Mouse (Mus musculus) heart, postnatal 0 days (tissue): ENCODE measurements around the gene Ppp2r5e. TPM values are rescaled to one million over a fixed set of nuclear protein-coding genes. Genes with fewer than 3 reads are reported as not detected.

ENCODE experiments used
- ATAC-seq: fragments of 200-750 bp; cut with Nextera tagmentation; 2 replicates; pipeline ENCODE4 v1.8.0; 2017; ENCODE audit warnings: low read depth, moderate number of reproducible peaks, moderate library complexity; ENCODE audit not compliant: insufficient read depth
- DNase-seq: peaks from one replicate; pipeline ENCODE4 v3.0.0-alpha.2; 2016; ENCODE audit warnings: low spot score
- H3K27ac ChIP-seq: fragments of 300-500 bp; sonication (generic); 2 replicates; pipeline ENCODE4 v1.5.1; 2014; ENCODE audit warnings: low read depth, mild to moderate bottlenecking
- H3K27me3 ChIP-seq: fragments of 300-500 bp; sonication (generic); 2 replicates; pipeline ENCODE4 v1.6.1; 2014; ENCODE audit warnings: low read length, mixed read lengths; ENCODE audit not compliant: control insufficient read depth, insufficient read depth
- H3K36me3 ChIP-seq: fragments of 300-500 bp; sonication (generic); replicated peaks from 2 replicates; pipeline ENCODE4 v1.6.1; 2014; ENCODE audit warnings: low read length, mixed read lengths; ENCODE audit not compliant: control insufficient read depth, insufficient read depth
- H3K4me1 ChIP-seq: fragments of 300-500 bp; sonication (generic); 2 replicates; pipeline ENCODE4 v1.6.1; 2014; ENCODE audit warnings: antibody characterized with exemption; ENCODE audit not compliant: control insufficient read depth, insufficient read depth
- H3K4me2 ChIP-seq: fragments of 300-500 bp; sonication (generic); 2 replicates; pipeline ENCODE4 v1.6.1; 2014; ENCODE audit warnings: low read depth, mild to moderate bottlenecking, low read length, moderate library complexity
- H3K4me3 ChIP-seq: fragments of 300-500 bp; sonication (generic); 2 replicates; pipeline ENCODE4 v1.5.1; 2014; ENCODE audit warnings: low read depth, low read length
- H3K9ac ChIP-seq: fragments of 300-500 bp; sonication (generic); replicated peaks from 2 replicates; pipeline ENCODE4 v1.6.1; 2014; ENCODE audit warnings: low read depth, low read length, mixed read lengths
- H3K9me3 ChIP-seq: fragments of 300-500 bp; sonication (generic); replicated peaks from 2 replicates; pipeline ENCODE4 v1.6.1; 2016; ENCODE audit warnings: low read length; ENCODE audit not compliant: control insufficient read depth
- CTCF ChIP-seq: IDR thresholded peaks from 2 replicates; pipeline ENCODE4 v1.5.1; 2016; ENCODE audit warnings: antibody characterized with exemption, control low read depth, low read depth
- EP300 ChIP-seq: IDR thresholded peaks from 2 replicates; pipeline ENCODE4 v1.6.1; 2016; ENCODE audit warnings: antibody characterized with exemption, low read depth
- WGBS: fragments of 180-500 bp; shearing (Covaris S2); extraction: QIAGEN DNeasy Blood & Tissue Kit; methylation state at CpG from one replicate; pipeline ENCODE4 v1.1.7; 2014; 5-methylcytosine and 5-hydroxymethylcytosine counted together
- polyA plus RNA-seq: library from polyadenylated mRNA; unstranded; fragments of >200 nt; fragmentation: Nextera tagmentation; extraction: Ambion mirVana; gene quantifications from 2 replicates; pipeline ENCODE4 v1.2.1, GENCODE M21; 2015
- total RNA-seq: library from RNA; depleted of rRNA; stranded (reverse); fragments of >200 nt; gene quantifications from 2 replicates; pipeline ENCODE4 v1.2.3, GENCODE M21; 2014; ENCODE audit warnings: low replicate concordance; rRNA removed

Ppp2r5e gene
- total and polyA plus RNA-seq, 2 experiments from 2014 or later, result 7.5 TPM

GRCm38 (mm10) chr12:75416681-75417080 lies 179.4 kb downstream of the Ppp2r5e start, which contains the start of gene Gphb5:
TSS of gene Gphb5 (minus strand) at chr12:75416781.
- Histone ChIP-seq H3K4me1 (no peaks in the 10 kb centered on the region), H3K9me3 (no peaks in the 10 kb centered on the region), H3K9ac (no peak within 1 kb of the TSS), H3K27ac (no peak within 1 kb of the TSS), H3K27me3 (no peaks in the 10 kb centered on the region), H3K36me3 (no peaks in the 10 kb centered on the region), H3K4me3 (no peak within 1 kb of the TSS), H3K4me2 (no peak within 1 kb of the TSS)
- DNase-seq, result no peak
- no peak for TF ChIP-seq CTCF
- no peak for TF ChIP-seq EP300
- no peak for ATAC-seq
- WGBS, result 81% methylated on average over 4 of the region's 4 CpGs

- 58% methylated on average over 6 of the region's 6 CpGs for WGBS
- no peak for ATAC-seq
- H3K27ac ChIP-seq, result no peak overlapping the region
- no peaks in the 10 kb centered on the region for H3K4me1 ChIP-seq
- no peak overlapping the region for H3K4me2 ChIP-seq
- no peak for DNase-seq
- H3K9ac ChIP-seq, result no peak overlapping the region
- TF ChIP-seq CTCF (no peak), EP300 (no peak)
- no peak overlapping the region for H3K4me3 ChIP-seq
- no peaks in the 10 kb centered on the region for H3K27me3 ChIP-seq
- H3K36me3 ChIP-seq, result no peaks in the 10 kb centered on the region
- H3K9me3 ChIP-seq, result no peaks in the 10 kb centered on the region
Measured at GRCm38 (mm10) chr12:75414991-75415390, 181.1 kb downstream of the Ppp2r5e start.

- DNase-seq, result no peak
- H3K27ac ChIP-seq, result no peak overlapping the region
- WGBS, result 75% methylated on average over 9 of the region's 9 CpGs
Measured at GRCm38 (mm10) chr12:75412964-75413363, 183.1 kb downstream of the Ppp2r5e start.

More at GRCm38 (mm10) chr12:75412964-75413363, 183.1 kb downstream of the Ppp2r5e start:
- H3K9me3 ChIP-seq, result no peaks in the 10 kb centered on the region
- no peaks in the 10 kb centered on the region for H3K27me3 ChIP-seq
- H3K4me1 ChIP-seq, result no peaks in the 10 kb centered on the region
- H3K9ac ChIP-seq, result no peak overlapping the region
- no peaks in the 10 kb centered on the region for H3K36me3 ChIP-seq
- TF ChIP-seq EP300 (no peak), CTCF (no peak)
- ATAC-seq, result no peak
- no peak overlapping the region for H3K4me2 ChIP-seq
- no peak overlapping the region for H3K4me3 ChIP-seq

Other genes with a start within 250 kb of the Ppp2r5e start
- gene Gphb5, start 179.5 kb downstream of the Ppp2r5e start, total RNA-seq, result not detected in 2 replicates
- not detected in 2 replicates for gene Gphb5, start 179.5 kb downstream of the Ppp2r5e start, polyA plus RNA-seq
- 3.7 and 3.9 TPM in 2 replicates for gene Wdr89, start 73.3 kb upstream of the Ppp2r5e start, total RNA-seq
- gene Wdr89, start 73.3 kb upstream of the Ppp2r5e start, polyA plus RNA-seq, result 4.6 and 5.3 TPM in 2 replicates
- gene Sgpp1, start 139.5 kb upstream of the Ppp2r5e start, total RNA-seq, result 28.4 and 38.1 TPM in 2 replicates
- 10.2 and 10.4 TPM in 2 replicates for gene Sgpp1, start 139.5 kb upstream of the Ppp2r5e start, polyA plus RNA-seq
- gene Syne2, start 221.9 kb upstream of the Ppp2r5e start, total RNA-seq, result 34.7 and 58.7 TPM in 2 replicates
- 22.7 and 22.9 TPM in 2 replicates for gene Syne2, start 221.9 kb upstream of the Ppp2r5e start, polyA plus RNA-seq